Mouse (Mus musculus): Measurements from ENCODE around the gene Tbc1d10c.

- no peak for TF ChIP-seq CTCF (conservative IDR thresholded peaks at IDR 0.05; ENCODE audit: insufficient read depth, insufficient read length, low read depth, low read length)
- TF ChIP-seq POLR2A (IDR thresholded peaks at IDR 0.05; ENCODE audit: low read depth, low read length): peak; percentile 22
Measured at GRCm38 (mm10) chr19:4148491-4148806, 42.6 kb downstream of the Tbc1d10c start, which contains the start of gene Coro1b.

All from kidney, adult 2 months (tissue).